Mouse (Mus musculus) limb, embryonic 11.5 days (tissue): ENCODE data around the gene Kif2b. TPM values are rescaled to one million over a fixed set of nuclear protein-coding genes. Genes with fewer than 3 reads are reported as not detected.

ENCODE experiments used
- ATAC-seq: fragments of 200-750 bp; cut with Nextera tagmentation; 2 replicates; pipeline ENCODE4 v1.8.0; 2017; ENCODE audit warnings: low read depth; ENCODE audit not compliant: insufficient number of reproducible peaks, low FRiP score, low TSS enrichment
- DNase-seq: peaks from one replicate; pipeline ENCODE4 v3.0.0-alpha.2; 2015; ENCODE audit warnings: low spot score
- H3K27ac ChIP-seq: fragments of 300-500 bp; sonication (generic); replicated peaks from 2 replicates; pipeline ENCODE4 v1.5.1; 2014; ENCODE audit warnings: low read depth, mild to moderate bottlenecking, low read length
- H3K27me3 ChIP-seq: fragments of 300-500 bp; sonication (generic); 2 replicates; pipeline ENCODE4 v1.6.1; 2014; ENCODE audit warnings: mild to moderate bottlenecking, low read length, mixed read lengths; ENCODE audit not compliant: control insufficient read depth, insufficient read depth
- H3K36me3 ChIP-seq: fragments of 300-500 bp; sonication (generic); 2 replicates; pipeline ENCODE4 v1.6.1; 2014; ENCODE audit warnings: mild to moderate bottlenecking, low read length, moderate library complexity, mixed read lengths; ENCODE audit not compliant: control insufficient read depth, insufficient read depth
- H3K4me1 ChIP-seq: fragments of 300-500 bp; sonication (generic); 2 replicates; pipeline ENCODE4 v1.6.1; 2014; ENCODE audit warnings: low read length, mixed read lengths; ENCODE audit not compliant: control insufficient read depth, insufficient read depth
- H3K4me2 ChIP-seq: fragments of 300-500 bp; sonication (generic); 2 replicates; pipeline ENCODE4 v1.6.1; 2014; ENCODE audit warnings: low read depth, mild to moderate bottlenecking, moderate library complexity; ENCODE audit not compliant: severe bottlenecking
- H3K4me3 ChIP-seq: fragments of 300-500 bp; sonication (generic); 2 replicates; pipeline ENCODE4 v1.5.1; 2014; ENCODE audit warnings: low read depth, low read length
- H3K9ac ChIP-seq: fragments of 300-500 bp; sonication (generic); 2 replicates; pipeline ENCODE4 v1.6.1; 2014; ENCODE audit warnings: mild to moderate bottlenecking, low read length
- H3K9me3 ChIP-seq: fragments of 300-500 bp; sonication (generic); 2 replicates; pipeline ENCODE4 v1.6.1; 2016; ENCODE audit warnings: low read length; ENCODE audit not compliant: control insufficient read depth
- whole genome bisulfite sequencing: fragments of 180-500 bp; shearing (Covaris S2); extraction: QIAGEN DNeasy Blood & Tissue Kit; methylation state at CpG from one replicate; pipeline ENCODE4 v1.1.7; 2014; 5-methylcytosine and 5-hydroxymethylcytosine counted together
- polyA plus RNA-seq: library from polyadenylated mRNA; unstranded; fragments of >200 nt; fragmentation: Nextera tagmentation; extraction: Ambion mirVana; gene quantifications from 2 replicates; pipeline ENCODE4 v1.2.1, GENCODE M21; 2014

Kif2b gene
- not detected in 2 replicates for polyA plus RNA-seq

GRCm38 (mm10) chr11:91577317-91577716 is at the start of gene Kif2b:
Kif2b (minus strand) TSS chr11:91577558.
- no peak within 1 kb of the TSS for H3K4me3 ChIP-seq
- no peaks in the 10 kb centered on the region for H3K9me3 ChIP-seq
- 84% methylated on average over 9 of the region's 9 CpGs for WGBS
- no peaks in the 10 kb centered on the region for H3K36me3 ChIP-seq
- DNase-seq (peak; percentile 21), ATAC-seq (no peak)
- H3K9ac ChIP-seq = no peak within 1 kb of the TSS
- no peak within 1 kb of the TSS for H3K4me2 ChIP-seq
- H3K27ac ChIP-seq = no peak within 1 kb of the TSS
- no peaks in the 10 kb centered on the region for H3K27me3 ChIP-seq
- no peaks in the 10 kb centered on the region for H3K4me1 ChIP-seq

DNA sequence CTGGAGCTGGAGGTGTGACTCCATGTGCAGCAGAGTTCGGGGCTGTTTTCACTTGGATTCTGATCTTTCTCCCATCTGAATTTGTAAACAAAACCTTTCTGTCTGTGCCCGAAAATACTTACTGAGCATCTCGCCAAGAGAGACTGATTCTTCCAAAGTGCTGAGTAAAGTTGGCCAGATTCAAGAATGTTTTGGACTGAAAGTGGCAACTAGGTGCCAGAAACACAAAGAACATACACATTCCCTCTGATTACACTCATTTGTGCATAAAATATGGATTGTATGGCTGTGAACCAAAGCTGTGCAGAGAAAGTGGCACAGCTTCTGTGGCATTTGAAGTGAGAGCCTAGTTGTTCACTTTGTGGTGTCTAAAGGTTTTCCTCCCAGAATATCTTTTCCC is 15.7 kb upstream of the Kif2b start:
- no peaks in the 10 kb centered on the region for H3K9me3 ChIP-seq
- H3K27me3 ChIP-seq = no peaks in the 10 kb centered on the region

DNA sequence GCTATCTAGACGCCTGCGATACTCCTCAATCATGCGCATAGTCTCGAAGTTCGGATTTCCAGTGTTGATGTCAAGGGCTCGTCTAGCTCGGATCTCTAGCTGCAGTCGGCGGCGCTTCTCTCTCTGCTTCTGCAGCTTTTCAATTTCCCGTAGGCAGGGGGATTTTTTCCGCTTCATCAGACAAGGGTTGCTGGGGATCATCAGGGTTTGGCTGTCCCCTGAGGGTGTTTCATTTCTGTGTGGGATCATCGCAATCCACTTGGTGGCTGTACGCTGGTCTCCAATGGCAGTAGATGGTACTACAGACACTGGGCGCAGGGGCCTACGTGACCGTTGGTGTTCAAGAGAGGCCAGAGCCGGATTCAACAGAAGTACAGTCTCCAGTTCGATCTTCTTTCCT is 502 bp downstream of the Kif2b start:
- Histone ChIP-seq H3K9me3 (no peaks in the 10 kb centered on the region), H3K4me1 (no peaks in the 10 kb centered on the region), H3K27ac (no peak overlapping the region), H3K36me3 (no peaks in the 10 kb centered on the region), H3K4me3 (no peak overlapping the region), H3K4me2 (no peak overlapping the region), H3K27me3 (no peaks in the 10 kb centered on the region), H3K9ac (no peak overlapping the region)
- DNase-seq = no peak
- WGBS = 93% methylated on average over 19 of the region's 19 CpGs
- ATAC-seq = no peak

More for the DNA sequence above, 15.7 kb upstream of the Kif2b start:
- Histone ChIP-seq H3K36me3 (no peaks in the 10 kb centered on the region), H3K4me3 (no peak overlapping the region), H3K9ac (no peak overlapping the region), H3K27ac (no peak overlapping the region), H3K4me2 (no peak overlapping the region), H3K4me1 (no peaks in the 10 kb centered on the region)
- ATAC-seq = no peak
- 80% methylated on average over 3 of the region's 3 CpGs for WGBS
- DNase-seq = no peak

DNA sequence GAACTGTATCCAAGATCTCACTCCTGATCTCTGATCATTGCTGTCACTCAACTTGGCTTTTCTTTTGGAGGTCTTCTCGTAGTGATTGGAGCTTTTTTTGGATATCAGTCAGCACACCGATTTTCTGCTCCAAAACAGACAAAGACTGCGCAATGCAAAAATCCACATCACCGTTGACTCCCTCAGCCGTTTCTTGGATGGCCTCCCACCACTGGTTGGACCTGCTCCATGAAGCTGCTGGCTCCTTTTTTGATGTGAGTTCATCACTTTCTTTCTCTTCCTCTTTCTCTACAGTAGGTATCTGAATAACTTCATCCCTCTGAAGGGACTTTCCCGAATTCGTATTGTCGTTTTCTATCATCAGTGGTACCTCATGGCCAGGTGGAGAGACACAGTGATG is 2.0 kb downstream of the Kif2b start:
- 91% methylated on average over 8 of the region's 8 CpGs for WGBS
- DNase-seq = no peak

GRCm38 (mm10) chr11:91574477-91574876 is 2.9 kb downstream of the Kif2b start:
- Histone ChIP-seq H3K27me3 (no peaks in the 10 kb centered on the region), H3K9me3 (no peaks in the 10 kb centered on the region), H3K4me1 (no peaks in the 10 kb centered on the region), H3K27ac (no peak overlapping the region), H3K4me2 (no peak overlapping the region), H3K9ac (no peak overlapping the region), H3K36me3 (no peaks in the 10 kb centered on the region), H3K4me3 (no peak overlapping the region)
- 77% methylated on average over 3 of the region's 3 CpGs for WGBS
- no peak for ATAC-seq
- DNase-seq = no peak

More for the DNA sequence above, 2.0 kb downstream of the Kif2b start:
- Histone ChIP-seq H3K27ac (no peak overlapping the region), H3K4me2 (no peak overlapping the region), H3K9me3 (no peaks in the 10 kb centered on the region), H3K4me3 (no peak overlapping the region), H3K9ac (no peak overlapping the region), H3K27me3 (no peaks in the 10 kb centered on the region), H3K36me3 (no peaks in the 10 kb centered on the region), H3K4me1 (no peaks in the 10 kb centered on the region)
- ATAC-seq = no peak

DNA sequence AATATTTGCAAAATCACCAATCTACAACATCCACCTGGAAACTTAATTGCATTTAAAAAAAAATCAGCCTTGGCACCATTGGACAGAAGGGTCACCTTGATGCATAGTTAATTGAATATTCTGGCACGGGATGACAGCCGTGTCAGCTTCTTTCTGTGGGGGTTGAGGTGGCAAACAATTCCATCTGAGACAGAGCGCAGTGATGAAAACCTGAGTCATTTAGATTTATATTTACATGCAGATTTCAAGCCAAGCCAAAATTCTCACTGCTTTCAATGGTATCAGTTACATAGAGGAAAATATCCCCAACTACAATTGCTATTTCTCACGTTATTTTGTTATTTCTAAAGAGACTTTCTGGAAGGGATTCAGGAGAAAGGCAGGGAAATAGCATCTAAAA is 46.6 kb downstream of the Kif2b start:
- ATAC-seq (no peak), DNase-seq (no peak)
- Histone ChIP-seq H3K27me3 (no peaks in the 10 kb centered on the region), H3K4me1 (no peaks in the 10 kb centered on the region), H3K9ac (no peak overlapping the region), H3K9me3 (no peaks in the 10 kb centered on the region), H3K4me2 (no peak overlapping the region), H3K27ac (no peak overlapping the region), H3K4me3 (no peak overlapping the region), H3K36me3 (no peaks in the 10 kb centered on the region)
- 88% methylated on average over 4 of the region's 4 CpGs for WGBS
